Mouse (Mus musculus) megakaryocyte-erythroid progenitor cell, adult 5 weeks (primary cell): ENCODE measurements around the gene Zcchc7. TPM values are rescaled to one million over a fixed set of nuclear protein-coding genes. Genes with fewer than 3 reads are reported as not detected.

Experiments
- polyA plus RNA-seq: library from polyadenylated mRNA; stranded (reverse); fragments of >175 nt; gene quantifications from 2 replicates; pipeline ENCODE4 v1.2.3, GENCODE M21; 2012

Zcchc7 gene
- 21.8 and 29.5 TPM in 2 replicates for polyA plus RNA-seq

GRCm38 (mm10) chr4:44755553-44756133 lies at the start of gene Zcchc7:
TSS of gene Zcchc7 (plus strand) at chr4:44755877.

GRCm38 (mm10) chr4:44709740-44710700 lies 45.7 kb upstream of the Zcchc7 start, which contains the start of gene Pax5:
TSS of gene Pax5 (minus strand) at chr4:44710487.

GRCm38 (mm10) chr4:44981280-44981973 lies 225.8 kb downstream of the Zcchc7 start, which contains the start of gene Grhpr:
TSS of gene Grhpr (plus strand) at chr4:44981395.

Other genes starting within 250 kb of the Zcchc7 start
- 5.7 and 22.5 TPM in 2 replicates for gene Pax5, start 45.4 kb upstream of the Zcchc7 start, polyA plus RNA-seq
- 33.5 TPM in 2 replicates for gene Grhpr, start 225.5 kb downstream of the Zcchc7 start, polyA plus RNA-seq